Mouse (Mus musculus): ENCODE data around the gene Barhl1.

DNA sequence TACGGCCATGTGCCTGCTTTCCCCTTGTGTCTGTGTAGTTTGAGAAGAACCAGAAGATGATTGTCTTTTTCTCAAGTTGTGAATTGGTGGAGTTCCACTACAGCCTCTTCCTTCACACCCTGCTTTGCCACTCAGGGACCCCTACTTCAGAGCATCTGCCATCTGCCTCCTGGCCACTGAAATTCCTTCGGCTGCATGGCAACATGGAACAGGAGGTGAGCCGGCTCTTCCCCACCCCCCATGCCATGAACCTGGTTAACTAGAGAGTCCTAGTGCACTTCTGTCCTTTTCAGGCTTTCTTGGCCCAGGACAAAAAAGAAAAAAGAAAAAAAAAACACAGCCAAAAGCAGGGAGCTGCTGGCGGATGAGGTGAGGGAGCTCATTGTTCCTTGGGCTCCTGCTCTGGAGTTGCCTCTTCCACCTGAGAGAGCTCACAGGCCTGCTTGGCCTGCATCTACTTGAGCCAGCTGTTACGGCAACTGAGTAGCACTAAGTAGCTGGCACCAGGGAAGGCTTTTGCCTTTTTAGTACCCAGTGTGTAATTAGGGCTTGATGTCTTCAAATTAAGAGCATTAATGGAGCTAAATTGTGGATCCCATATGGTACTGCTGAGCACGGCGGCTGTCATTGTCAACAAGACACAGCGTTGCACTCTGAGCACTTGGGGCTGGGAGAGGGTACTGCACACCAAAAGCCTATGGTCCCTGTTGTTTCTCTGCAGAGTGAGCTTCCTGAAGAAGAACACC lies 55.6 kb downstream of the Barhl1 start:
- TF ChIP-seq POLR2A (IDR thresholded peaks at IDR 0.05; ENCODE audit: borderline replicate concordance, insufficient read depth, low read length), result no peak
- TF ChIP-seq CTCF (IDR thresholded peaks at IDR 0.05; ENCODE audit: borderline replicate concordance, insufficient read depth, low read depth, low read length), result no peak
